26 mouse cellular contexts compared by ENCODE assay signal in genomic region chr2:128232027-128232426, GRCm38 (mm10).
DNase-seq lines count a peak whose midpoint lies in the region; ATAC-seq and TF ChIP-seq lines count a peak whose summit lies in the region.
"Had no signal": no experiment of that assay in that cellular context is flagged by ENCODE, and none has a peak within 500 bp of the region (broad histone marks: within the 10 kb centered on the region; RNA-seq: fewer than 3 reads in every experiment).

No protein-coding gene starts in this region.

- WGBS in forebrain, embryonic 11.5 days = 88% methylated on average over 3 of the region's 3 CpGs
- 85% methylated on average over 3 of the region's 3 CpGs for WGBS in forebrain, postnatal 0 days
- WGBS in lung, postnatal 0 days = 46% methylated on average over 3 of the region's 3 CpGs
- 91% methylated on average over 3 of the region's 3 CpGs for WGBS in hindbrain, embryonic 12.5 days

- ATAC-seq in forebrain, embryonic 11.5 days (replicated peaks; ENCODE audit: low FRiP score) = no peak
- no peak for ATAC-seq in forebrain, postnatal 0 days
- peak; percentile 26; the same call in 1 of the 2 replicates for ATAC-seq in lung, postnatal 0 days
- peak; percentile 71 for ATAC-seq in granulocyte monocyte progenitor cell, adult 5-6 weeks (replicated peaks; ENCODE audit: poor library complexity, severe bottlenecking)
- ATAC-seq in megakaryocyte progenitor cell, adult 5-6 weeks (replicated peaks; ENCODE audit: poor library complexity) = peak; percentile 52
- ATAC-seq in hindbrain, embryonic 12.5 days (ENCODE audit: low FRiP score) = no peak
- ATAC-seq: forebrain, embryonic 15.5 days; hindbrain, postnatal 0 days; inflammation-experienced regulatory T-cells, adult 6 months; intestine, embryonic 16.5 days; Patski had no signal

- H3K27me3 ChIP-seq in forebrain, embryonic 11.5 days (ENCODE audit: control insufficient read depth, insufficient read depth, low read length) = no peaks in the 10 kb centered on the region
- H3K27me3 ChIP-seq in forebrain, postnatal 0 days (ENCODE audit: insufficient read depth, low read length) = no peaks in the 10 kb centered on the region
- H3K27me3 ChIP-seq in lung, postnatal 0 days (replicated peaks; ENCODE audit: insufficient read depth, low read length) = no peaks in the 10 kb centered on the region
- no peaks in the 10 kb centered on the region for H3K27me3 ChIP-seq in hindbrain, embryonic 12.5 days
- H3K27me3 ChIP-seq: embryonic facial prominence, embryonic 12.5 days; embryonic facial prominence, embryonic 15.5 days; forebrain, embryonic 12.5 days; forebrain, embryonic 15.5 days; Patski had no signal

- no peak overlapping the region for H3K27ac ChIP-seq in forebrain, embryonic 11.5 days (ENCODE audit: low read depth, low read length)
- H3K27ac ChIP-seq in forebrain, postnatal 0 days (ENCODE audit: low read depth, low read length) = no peak overlapping the region
- H3K27ac ChIP-seq in lung, postnatal 0 days (ENCODE audit: low read length) = no peak overlapping the region; the same call in 1 of the 2 replicates
- H3K27ac ChIP-seq in hindbrain, embryonic 12.5 days = no peak overlapping the region
- H3K27ac ChIP-seq: embryonic facial prominence, embryonic 12.5 days; embryonic facial prominence, embryonic 15.5 days; forebrain, embryonic 12.5 days; forebrain, embryonic 15.5 days; hindbrain, embryonic 10.5 days; hindbrain, embryonic 14.5 days; hindbrain, postnatal 0 days had no signal

- H3K9me3 ChIP-seq in forebrain, embryonic 11.5 days (ENCODE audit: control insufficient read depth, low read length) = no peaks in the 10 kb centered on the region
- H3K9me3 ChIP-seq in forebrain, postnatal 0 days (ENCODE audit: low read length) = no peaks in the 10 kb centered on the region
- no peaks in the 10 kb centered on the region for H3K9me3 ChIP-seq in lung, postnatal 0 days (ENCODE audit: low read length)
- H3K9me3 ChIP-seq in hindbrain, embryonic 12.5 days (replicated peaks) = no peaks in the 10 kb centered on the region
- H3K9me3 ChIP-seq: embryonic facial prominence, embryonic 12.5 days; embryonic facial prominence, embryonic 15.5 days; forebrain, embryonic 12.5 days; forebrain, embryonic 15.5 days; hindbrain, embryonic 10.5 days had no signal

- H3K9ac ChIP-seq in forebrain, embryonic 11.5 days (ENCODE audit: low read length) = no peak overlapping the region
- H3K9ac ChIP-seq in forebrain, postnatal 0 days = no peak overlapping the region
- no peak overlapping the region for H3K9ac ChIP-seq in lung, postnatal 0 days (replicated peaks; ENCODE audit: low read depth)
- no peak overlapping the region for H3K9ac ChIP-seq in hindbrain, embryonic 12.5 days
- H3K9ac ChIP-seq: embryonic facial prominence, embryonic 12.5 days; embryonic facial prominence, embryonic 15.5 days; forebrain, embryonic 12.5 days; forebrain, embryonic 15.5 days; hindbrain, embryonic 14.5 days had no signal

- TF ChIP-seq EP300 in lung, postnatal 0 days (IDR thresholded peaks at IDR 0.05) = no peak

- DNase-seq in forebrain, embryonic 11.5 days (ENCODE audit: low spot score) = peak; percentile 10
- DNase-seq in forebrain, postnatal 0 days = no peak
- peak; percentile 60 for DNase-seq in lung, postnatal 0 days (ENCODE audit: low spot score)
- DNase-seq in lung, postnatal 25 days (ENCODE audit: low spot score) = no peak
- no peak for DNase-seq in left cerebral cortex, adult 9 months (ENCODE audit: low spot score in 2 of 2)
- DNase-seq: adrenal gland, postnatal 10 days; cerebellum, adult 11 months; cerebellum, adult 2 months; cerebellum, adult 9-11 months; cerebellum, postnatal 25 days; gastrocnemius, postnatal 10 days; heart, adult 18-20 months had no signal

- no peaks in the 10 kb centered on the region for H3K36me3 ChIP-seq in forebrain, embryonic 11.5 days (ENCODE audit: control insufficient read depth, insufficient read depth, low read length)
- no peaks in the 10 kb centered on the region for H3K36me3 ChIP-seq in forebrain, postnatal 0 days (ENCODE audit: insufficient read depth)
- H3K36me3 ChIP-seq in lung, postnatal 0 days (ENCODE audit: insufficient read depth, low read length) = no peaks in the 10 kb centered on the region
- H3K36me3 ChIP-seq in hindbrain, embryonic 12.5 days = no peaks in the 10 kb centered on the region
- H3K36me3 ChIP-seq: embryonic facial prominence, embryonic 12.5 days; embryonic facial prominence, embryonic 15.5 days; forebrain, embryonic 12.5 days; forebrain, embryonic 15.5 days; hindbrain, embryonic 10.5 days had no signal

- H3K4me1 ChIP-seq in forebrain, embryonic 11.5 days (replicated peaks; ENCODE audit: control insufficient read depth, insufficient read depth, low read length) = no peaks in the 10 kb centered on the region
- H3K4me1 ChIP-seq in forebrain, postnatal 0 days (ENCODE audit: insufficient read depth) = no peaks in the 10 kb centered on the region
- no peaks in the 10 kb centered on the region; the same call in 1 of the 2 replicates for H3K4me1 ChIP-seq in lung, postnatal 0 days (ENCODE audit: insufficient read depth, low read depth, low read length)
- no peaks in the 10 kb centered on the region for H3K4me1 ChIP-seq in hindbrain, embryonic 12.5 days
- H3K4me1 ChIP-seq: forebrain, embryonic 12.5 days; forebrain, embryonic 15.5 days had no signal

- H3K4me3 ChIP-seq in forebrain, embryonic 11.5 days (ENCODE audit: low read depth, low read length) = no peak overlapping the region
- no peak overlapping the region for H3K4me3 ChIP-seq in forebrain, postnatal 0 days (ENCODE audit: low read depth, low read length)
- no peak overlapping the region for H3K4me3 ChIP-seq in lung, postnatal 0 days (ENCODE audit: low read depth, low read length)
- H3K4me3 ChIP-seq in hindbrain, embryonic 12.5 days = no peak overlapping the region
- H3K4me3 ChIP-seq: embryonic facial prominence, embryonic 12.5 days; embryonic facial prominence, embryonic 15.5 days; forebrain, embryonic 12.5 days; forebrain, embryonic 15.5 days; hindbrain, embryonic 10.5 days had no signal

- no peak overlapping the region for H3K4me2 ChIP-seq in forebrain, embryonic 11.5 days (ENCODE audit: low read depth, low read length, severe bottlenecking)
- no peak overlapping the region for H3K4me2 ChIP-seq in forebrain, postnatal 0 days (ENCODE audit: low read depth)
- H3K4me2 ChIP-seq in lung, postnatal 0 days (replicated peaks; ENCODE audit: low read depth, low read length) = no peak overlapping the region
- H3K4me2 ChIP-seq in hindbrain, embryonic 12.5 days (replicated peaks) = no peak overlapping the region
- H3K4me2 ChIP-seq: embryonic facial prominence, embryonic 12.5 days; embryonic facial prominence, embryonic 15.5 days; forebrain, embryonic 12.5 days; forebrain, embryonic 15.5 days; heart, embryonic 11.5 days; hindbrain, embryonic 14.5 days had no signal

- TF ChIP-seq CTCF in forebrain, postnatal 0 days (IDR thresholded peaks at IDR 0.05; ENCODE audit: low read depth) = no peak
- TF ChIP-seq CTCF in lung, postnatal 0 days (IDR thresholded peaks at IDR 0.05) = no peak

Comparison
In these comparisons a context has a peak if more than half of its experiments do, and no peak if none do; other contexts are left out.
1. DNase-seq: peak in forebrain, embryonic 11.5 days (single experiment) and lung, postnatal 0 days (single experiment); none in forebrain, postnatal 0 days (single experiment), lung, postnatal 25 days (single experiment) and left cerebral cortex, adult 9 months (0 of 2).
2. ATAC-seq: peak in lung, postnatal 0 days (single experiment), granulocyte monocyte progenitor cell, adult 5-6 weeks (single experiment) and megakaryocyte progenitor cell, adult 5-6 weeks (single experiment); none in forebrain, embryonic 11.5 days (single experiment), forebrain, postnatal 0 days (single experiment) and hindbrain, embryonic 12.5 days (single experiment).